Mouse (Mus musculus): ENCODE measurements around the gene Tpt1.

Gene Tpt1

DNA sequence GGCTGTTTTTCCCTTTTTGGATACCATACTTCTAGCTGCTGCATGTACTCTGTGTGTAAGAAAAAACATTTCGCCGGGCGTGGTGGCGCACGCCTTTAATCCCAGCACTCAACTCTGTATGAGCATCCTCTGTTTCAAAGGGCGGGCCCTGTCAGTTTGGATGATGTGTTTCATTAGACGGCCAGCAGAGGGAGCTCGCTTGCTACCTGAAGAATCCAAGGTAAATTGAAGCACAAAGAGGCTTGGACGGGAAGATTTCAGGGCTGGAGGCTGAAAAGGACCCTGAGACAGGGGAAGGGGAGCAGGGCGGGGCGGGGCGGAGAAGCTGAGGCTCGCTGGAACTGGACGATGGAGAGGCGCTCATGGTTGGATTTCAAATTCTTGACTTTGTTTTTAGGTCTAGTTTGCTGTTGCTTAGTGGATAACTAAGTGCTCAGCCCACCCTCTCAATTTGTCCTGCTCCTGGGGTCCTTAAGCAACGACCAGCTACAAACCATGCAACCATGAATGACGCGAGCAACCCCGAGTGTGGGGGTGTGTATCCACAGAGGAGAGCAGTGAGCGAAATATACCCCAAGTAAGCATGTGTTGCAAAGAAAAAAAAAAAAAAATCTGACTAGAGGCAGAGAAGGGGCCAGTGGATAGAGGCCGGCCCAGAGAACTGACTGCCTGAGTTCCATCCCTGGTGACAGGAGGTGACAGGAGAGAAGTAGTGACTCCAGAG is 31.6 kb downstream of the Tpt1 start:
- DNase-seq (ENCODE audit: low read depth, low spot score): no peak

DNA sequence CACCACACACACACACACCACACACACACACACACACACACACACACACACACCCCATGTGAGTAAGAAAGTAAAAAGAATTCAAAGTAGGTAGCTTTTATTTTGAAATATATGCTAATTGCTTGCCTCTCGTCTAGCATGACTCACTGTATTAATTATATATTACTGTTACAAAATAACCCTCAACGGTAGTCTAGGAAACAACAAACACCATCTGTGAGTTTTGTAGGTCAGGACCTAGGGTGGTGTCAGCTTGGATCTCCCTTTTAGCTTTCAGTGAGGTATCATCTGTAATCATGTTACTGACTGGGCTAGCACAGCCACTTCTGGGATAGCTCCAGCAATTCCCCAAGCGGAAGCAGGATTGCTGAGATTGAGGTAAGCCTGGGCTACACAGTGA is 32.4 kb downstream of the Tpt1 start:
- no peak for DNase-seq (ENCODE audit: low read depth, low spot score)

DNA sequence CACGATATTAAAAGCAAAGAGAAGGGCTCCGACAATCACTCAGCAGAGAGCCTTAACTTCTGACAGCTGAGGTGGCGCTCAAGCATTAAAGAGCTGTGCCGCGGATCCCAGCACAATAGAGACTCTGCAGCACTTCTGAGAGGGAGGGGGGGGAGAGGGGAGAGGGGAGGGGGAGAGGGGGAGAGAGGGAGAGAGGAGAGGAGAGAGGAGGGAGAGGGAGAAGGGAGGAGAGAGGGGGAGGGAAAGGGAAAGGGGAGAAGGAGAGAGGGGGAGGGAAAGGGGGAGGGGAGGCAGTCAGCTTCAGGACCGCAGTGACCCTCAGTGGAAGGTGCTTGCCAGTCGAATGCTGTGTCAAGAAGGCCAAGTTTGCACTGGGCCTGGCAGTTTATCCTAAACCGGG is 34.1 kb downstream of the Tpt1 start:
- no peak for DNase-seq (ENCODE audit: low read depth, low spot score)

DNA sequence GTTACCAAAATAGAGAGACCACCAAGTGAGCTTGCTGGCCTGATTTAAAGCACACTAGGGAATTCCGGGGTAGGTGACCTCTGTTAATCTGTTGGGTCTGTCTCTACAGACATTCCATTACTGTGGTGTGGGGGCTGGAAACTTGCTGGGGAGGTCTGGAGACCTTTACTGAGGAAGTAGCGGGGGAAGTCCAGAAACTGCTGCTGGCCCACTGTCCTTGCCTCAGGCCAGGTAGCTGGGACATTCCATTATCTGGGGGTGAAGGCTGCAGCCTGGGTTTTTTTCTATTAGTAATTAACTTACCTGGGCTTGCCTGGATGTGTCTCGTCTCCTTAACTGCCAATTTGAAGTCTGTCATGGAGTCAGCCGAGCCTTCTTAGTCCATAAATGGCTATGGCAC is 37.0 kb downstream of the Tpt1 start:
- DNase-seq (ENCODE audit: low read depth, low spot score): no peak

DNA sequence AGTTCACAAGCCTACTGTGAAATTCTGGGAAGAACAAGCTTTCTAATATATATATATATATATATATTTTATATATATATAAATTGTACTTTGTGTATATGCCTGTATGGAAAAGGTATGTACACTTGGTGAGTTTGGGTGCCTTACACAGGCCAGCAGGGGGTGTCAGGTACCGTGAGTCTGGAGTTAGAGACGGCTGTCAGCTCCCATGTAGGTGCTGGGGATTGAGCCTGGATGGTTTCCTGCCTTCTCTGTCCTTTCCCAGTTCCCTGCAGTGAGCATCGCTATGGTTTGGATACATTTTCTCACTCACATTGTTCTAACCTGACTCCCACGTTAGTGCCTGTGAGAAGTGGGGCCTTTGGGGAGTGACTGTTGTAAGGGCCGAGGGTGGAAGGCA is 38.4 kb downstream of the Tpt1 start:
- DNase-seq (ENCODE audit: low read depth, low spot score): no peak

DNA sequence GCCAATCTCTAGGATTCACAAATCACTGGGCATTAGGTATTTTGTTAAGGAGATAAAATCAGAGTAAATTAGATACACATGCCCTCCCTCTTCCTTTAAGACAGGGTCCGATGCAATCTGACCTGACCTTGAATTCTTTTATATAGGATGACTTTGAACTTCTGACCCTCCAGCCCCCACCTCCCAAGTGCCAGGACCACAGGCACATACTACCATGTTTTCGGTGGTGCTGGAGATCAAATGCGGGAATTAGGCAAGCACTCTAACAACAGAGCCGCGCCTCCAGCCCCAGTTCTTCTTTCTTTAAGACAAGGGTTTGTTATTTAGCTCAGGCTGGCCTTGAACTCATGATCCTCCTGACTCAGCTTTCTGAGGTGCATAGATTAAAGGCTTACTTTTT is 39.0 kb downstream of the Tpt1 start:
- no peak for DNase-seq (ENCODE audit: low read depth, low spot score)

DNA sequence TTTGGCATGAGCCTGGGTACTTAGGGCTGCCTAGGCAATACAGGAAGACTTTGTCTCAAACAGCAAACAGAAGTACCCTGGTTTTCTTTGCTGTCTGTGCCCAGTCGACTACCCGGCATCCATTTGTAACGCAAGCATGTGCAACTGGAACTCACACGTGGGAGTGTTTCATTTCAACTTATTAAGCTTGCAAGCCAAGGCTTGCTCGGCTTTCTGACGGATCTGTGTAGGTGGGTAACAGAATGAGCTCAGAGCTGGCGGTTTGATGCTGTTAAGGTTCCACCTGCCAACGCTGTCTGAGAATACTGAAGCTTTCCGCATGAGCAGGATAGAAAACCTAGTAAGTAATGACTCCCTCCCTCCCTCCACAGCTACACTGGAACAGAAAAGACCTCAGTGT is 47.2 kb downstream of the Tpt1 start:
- DNase-seq (ENCODE audit: low read depth, low spot score): no peak
